Mouse (Mus musculus) effector memory CD4-positive, alpha-beta T cell, adult 5 months (primary cell): Measurements from ENCODE around the gene Serpine2. TPM values are rescaled to one million over a fixed set of nuclear protein-coding genes. Genes with fewer than 3 reads are reported as not detected.

Experiments
- polyA plus RNA-seq: library from polyadenylated mRNA; unstranded; fragments of 100-300 nt; shearing (Covaris generic); gene quantifications from one replicate; pipeline ENCODE4 v1.2.1, GENCODE M21; 2017

The Serpine2 gene
- 3.0 TPM for polyA plus RNA-seq

DNA sequence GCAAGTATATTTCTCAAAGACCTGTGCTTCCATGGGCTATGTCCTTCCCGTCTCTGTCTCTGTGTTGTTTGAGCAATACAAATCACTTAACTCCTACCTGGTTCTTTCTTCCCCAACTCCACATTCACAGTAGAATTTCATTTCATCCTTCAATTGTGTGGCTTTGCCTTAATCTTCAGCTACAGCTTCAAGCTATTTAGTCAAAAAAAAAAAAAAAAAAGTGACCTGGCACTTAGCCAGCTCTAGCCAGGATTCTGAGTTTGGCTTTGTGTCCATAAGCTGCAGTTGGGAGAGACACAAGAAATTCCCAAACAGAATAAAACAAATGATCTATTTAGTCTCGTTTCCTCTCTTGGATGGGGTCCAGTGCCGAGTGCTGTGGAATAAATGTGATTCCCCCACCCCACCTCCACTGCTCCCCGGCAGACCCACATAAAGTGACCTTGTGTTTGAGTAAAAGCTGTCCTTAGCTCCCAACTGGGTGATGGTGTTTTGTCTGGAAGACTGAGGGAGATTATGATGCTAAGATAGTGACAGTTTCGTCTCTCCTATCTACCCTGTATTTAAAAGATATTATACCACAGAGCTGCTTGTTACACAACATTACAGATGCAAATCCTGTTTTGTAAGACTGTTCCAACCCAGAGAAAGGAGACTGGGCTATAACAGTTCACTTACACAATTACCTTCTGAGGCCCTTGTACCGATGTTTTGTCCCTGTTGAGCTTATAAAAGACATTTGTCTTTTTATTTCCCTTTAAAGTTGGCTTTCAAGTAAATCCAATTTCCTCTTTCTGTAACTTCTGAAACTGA, at the start of gene Serpine2:
Gene Serpine2, minus strand, starts transcription at position 51 of the 813 bp plus-strand sequence.

DNA sequence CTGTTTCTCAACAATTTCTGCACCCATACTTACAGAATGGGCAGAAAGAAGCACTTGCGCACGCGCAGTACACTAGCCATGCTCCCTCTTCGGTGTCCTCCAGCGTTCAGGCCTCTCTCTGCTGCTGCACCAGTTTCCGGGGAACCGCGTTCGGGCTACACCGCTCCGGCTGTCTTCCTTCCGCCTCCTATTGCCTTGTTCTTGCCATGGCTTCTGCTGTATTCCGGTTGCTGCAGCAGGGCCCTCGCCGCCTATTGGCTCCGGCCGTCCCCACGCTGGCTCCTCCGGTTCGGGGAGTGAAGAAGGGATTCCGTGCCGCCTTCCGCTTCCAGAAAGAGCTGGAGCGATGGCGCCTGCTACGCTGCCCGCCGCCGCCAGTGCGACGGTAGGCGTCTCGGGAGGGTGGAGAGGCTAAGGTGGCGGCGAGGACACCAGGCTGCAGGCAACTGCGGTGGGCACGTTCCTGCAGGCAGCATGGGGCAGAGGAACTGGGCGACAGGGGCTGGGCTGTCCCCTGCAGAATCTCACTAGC, 85.0 kb downstream of the Serpine2 start, which contains the start of the genes Mrpl44 and Wdfy1:
Gene Mrpl44, plus strand, starts transcription at position 92 of the 532 bp plus-strand sequence.
Gene Wdfy1, minus strand, starts transcription at position 217 of the 532 bp plus-strand sequence.

Other genes with a start within 250 kb of the Serpine2 start
- gene Ap1s3, start 189.2 kb downstream of the Serpine2 start, polyA plus RNA-seq = 1.1 TPM
- gene Mrpl44, start 85.2 kb downstream of the Serpine2 start, polyA plus RNA-seq = 12.4 TPM
- gene Wdfy1, start 85.0 kb downstream of the Serpine2 start, polyA plus RNA-seq = 38.2 TPM